Mouse (Mus musculus) spleen, adult 2 months (tissue): Measurements from ENCODE around the gene Exoc6b.

Source experiments
- CTCF ChIP-seq: fragments of 200-500 bp; IDR thresholded peaks from 2 replicates; pipeline ENCODE4 v1.5.1; 2011; ENCODE audit warnings: mild to moderate bottlenecking, inconsistent platforms; ENCODE audit not compliant: insufficient read depth, insufficient read length, insufficient replicate concordance; ENCODE audit errors: extremely low read depth
- POLR2A ChIP-seq: fragments of 200-500 bp; IDR thresholded peaks from 2 replicates; pipeline ENCODE4 v1.6.1; 2011; ENCODE audit warnings: low read depth, low read length, inconsistent platforms

GRCm38 (mm10) chr6:84946569-84946968 is 122.7 kb downstream of the Exoc6b start:
- TF ChIP-seq CTCF = no peak
- TF ChIP-seq POLR2A = no peak
